Mouse (Mus musculus) gastrocnemius, adult 18-20 months (tissue): ENCODE results near the gene Maff. TPM values are rescaled to one million over a fixed set of nuclear protein-coding genes. Genes with fewer than 3 reads are reported as not detected.
A peak's percentile ranks its signal among the peaks of the same experiment; 100 is the strongest.

Experiments
- DNase-seq: peaks from one replicate; pipeline ENCODE4 v3.0.0; 2021; ENCODE audit warnings: low spot score
- total RNA-seq, 2 experiments: library from RNA; stranded (reverse); gene quantifications; 2 replicates each; pipeline ENCODE4 v1.2.3; 2021

Maff gene
- total RNA-seq, 2 experiments from 2014 or later: 6.6 to 10.1 TPM

- no peak for DNase-seq
These were observed 13.9 kb downstream of the Maff start for GRCm38 (mm10) chr15:79360371-79360770.

GRCm38 (mm10) chr15:79361023-79361422, 14.6 kb downstream of the Maff start:
- no peak for DNase-seq

GRCm38 (mm10) chr15:79364120-79364519, 17.7 kb downstream of the Maff start:
- DNase-seq: no peak

DNA sequence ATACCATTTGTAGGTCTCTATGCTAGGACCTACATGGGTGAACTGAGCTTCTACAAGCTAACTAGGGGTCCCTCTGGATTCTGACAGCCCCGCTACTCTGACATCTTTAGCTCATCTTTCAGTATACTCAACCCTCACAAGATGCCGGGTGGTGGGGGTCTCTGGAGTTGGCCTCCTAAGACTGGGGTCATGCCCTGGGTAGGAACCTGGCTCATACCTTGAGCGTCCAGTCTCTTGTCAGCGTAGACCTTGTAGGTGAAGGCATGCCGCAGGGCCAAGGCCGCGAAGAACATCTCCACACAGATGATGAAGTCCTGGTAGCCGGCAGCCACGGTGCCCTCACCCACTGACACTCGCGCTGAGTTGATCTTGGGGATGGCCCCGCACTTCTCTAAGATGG, 18.6 kb downstream of the Maff start:
- no peak for DNase-seq

DNA sequence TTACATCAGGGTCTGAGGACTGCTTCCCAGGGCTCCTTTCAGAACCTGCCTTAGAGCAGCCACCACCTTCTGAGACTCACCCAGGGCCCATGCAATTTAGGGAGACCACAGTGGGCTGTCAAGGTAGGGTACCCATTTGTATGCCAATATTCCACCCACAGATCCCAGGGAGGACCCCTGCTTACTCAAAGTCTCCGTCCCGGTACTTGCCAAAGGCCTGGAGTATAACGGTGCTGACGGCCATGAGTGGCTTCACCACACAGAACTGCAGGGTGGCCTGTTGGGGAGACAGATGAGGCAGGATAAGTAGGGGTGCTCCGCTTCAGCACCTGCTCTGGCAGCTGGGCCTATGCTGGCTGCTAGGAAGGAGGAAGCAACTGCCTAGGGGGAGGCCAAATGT, 20.0 kb downstream of the Maff start:
- DNase-seq: no peak

DNA sequence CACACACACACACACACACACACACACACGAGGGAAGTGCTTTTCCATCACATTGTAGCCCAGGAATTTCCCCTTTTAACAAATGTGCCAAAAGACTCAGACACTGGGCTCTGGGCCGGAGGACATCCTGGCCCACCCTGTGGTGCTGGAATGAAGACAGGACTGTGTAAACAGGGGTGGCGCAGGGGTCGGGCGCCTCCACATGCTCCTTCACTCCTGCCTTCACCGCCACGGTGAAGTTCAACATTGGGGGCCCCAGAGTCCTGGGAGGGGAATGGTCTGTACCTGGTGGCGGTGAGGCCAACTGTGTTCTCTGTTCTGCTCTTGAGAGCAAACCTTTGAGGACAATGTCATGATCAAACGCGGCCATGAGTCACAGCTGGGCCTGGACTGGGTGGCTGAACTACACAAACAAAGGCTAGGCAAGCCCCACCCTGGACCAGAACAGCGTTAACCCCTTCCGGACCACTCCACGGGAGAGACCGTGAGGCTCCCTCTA, 21.9 kb downstream of the Maff start:
- peak; percentile 74 for DNase-seq

GRCm38 (mm10) chr15:79368861-79369440, 22.5 kb downstream of the Maff start:
- no peak for DNase-seq

DNA sequence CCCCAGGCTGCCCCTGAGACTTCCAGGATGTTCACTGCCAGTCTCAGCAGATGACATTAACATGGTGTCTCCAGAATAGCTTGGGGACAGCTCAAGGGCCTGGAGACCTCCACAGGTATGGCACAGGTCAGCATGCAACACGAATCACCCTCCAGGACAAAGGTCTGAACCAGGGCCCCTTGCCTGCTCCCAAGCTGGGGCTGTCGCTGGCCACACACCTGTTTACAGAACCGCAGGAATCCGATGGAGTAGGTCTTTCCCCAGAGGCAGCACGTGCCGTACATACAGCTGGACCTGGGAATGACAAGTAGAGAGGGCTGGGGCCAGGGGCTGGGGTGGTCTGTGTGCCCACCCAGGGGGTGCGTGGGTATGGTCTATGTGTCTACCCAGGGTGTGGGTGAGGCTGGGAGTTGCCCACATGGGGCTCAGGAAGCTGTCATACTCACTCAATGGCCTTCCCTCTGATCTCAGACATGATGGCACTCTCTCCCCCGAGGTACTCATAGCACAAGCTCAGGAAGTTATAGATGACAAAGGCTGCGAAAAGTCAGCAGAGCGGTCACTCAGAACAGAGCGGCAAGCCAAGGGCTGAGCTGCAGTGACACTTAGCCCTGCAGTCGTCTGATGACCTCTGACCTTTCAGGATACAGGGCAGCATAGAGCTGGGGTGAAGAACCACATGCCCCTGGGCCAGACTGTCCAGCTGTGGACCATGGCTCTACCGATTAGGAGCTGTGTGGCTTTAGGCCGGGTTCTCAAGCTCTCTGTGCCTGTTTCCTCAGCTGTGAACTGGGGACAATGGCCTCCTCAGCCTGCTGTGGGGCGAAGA, 23.2 kb downstream of the Maff start:
- no peak for DNase-seq

GRCm38 (mm10) chr15:79370281-79370843, 23.9 kb downstream of the Maff start:
- DNase-seq: no peak

GRCm38 (mm10) chr15:79374760-79375159, 28.3 kb downstream of the Maff start:
- DNase-seq: no peak

- peak; percentile 93 for DNase-seq
These were observed 31.3 kb downstream of the Maff start for GRCm38 (mm10) chr15:79377681-79378080.

DNA sequence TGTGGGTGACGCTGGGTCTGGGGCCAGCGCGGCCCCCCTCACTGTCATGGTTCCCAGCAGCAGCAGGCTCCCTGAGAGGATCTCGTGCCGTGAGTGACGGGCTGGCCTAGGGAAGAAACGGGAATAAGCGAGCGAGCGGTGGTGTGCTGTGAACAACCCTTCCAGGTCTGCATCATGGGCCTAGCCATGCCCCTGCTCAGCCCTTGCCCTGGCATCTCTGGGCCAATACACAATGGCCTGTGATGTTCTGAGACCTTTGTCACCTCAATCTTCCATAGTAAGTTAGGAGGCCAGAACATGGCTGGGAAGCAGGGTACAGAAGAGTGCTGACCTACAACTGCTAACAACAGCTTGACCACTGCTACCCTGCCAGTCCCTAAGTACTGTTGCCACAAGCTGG, 32.2 kb downstream of the Maff start:
- no peak for DNase-seq

GRCm38 (mm10) chr15:79379658-79380057, 33.2 kb downstream of the Maff start:
- DNase-seq: no peak

DNA sequence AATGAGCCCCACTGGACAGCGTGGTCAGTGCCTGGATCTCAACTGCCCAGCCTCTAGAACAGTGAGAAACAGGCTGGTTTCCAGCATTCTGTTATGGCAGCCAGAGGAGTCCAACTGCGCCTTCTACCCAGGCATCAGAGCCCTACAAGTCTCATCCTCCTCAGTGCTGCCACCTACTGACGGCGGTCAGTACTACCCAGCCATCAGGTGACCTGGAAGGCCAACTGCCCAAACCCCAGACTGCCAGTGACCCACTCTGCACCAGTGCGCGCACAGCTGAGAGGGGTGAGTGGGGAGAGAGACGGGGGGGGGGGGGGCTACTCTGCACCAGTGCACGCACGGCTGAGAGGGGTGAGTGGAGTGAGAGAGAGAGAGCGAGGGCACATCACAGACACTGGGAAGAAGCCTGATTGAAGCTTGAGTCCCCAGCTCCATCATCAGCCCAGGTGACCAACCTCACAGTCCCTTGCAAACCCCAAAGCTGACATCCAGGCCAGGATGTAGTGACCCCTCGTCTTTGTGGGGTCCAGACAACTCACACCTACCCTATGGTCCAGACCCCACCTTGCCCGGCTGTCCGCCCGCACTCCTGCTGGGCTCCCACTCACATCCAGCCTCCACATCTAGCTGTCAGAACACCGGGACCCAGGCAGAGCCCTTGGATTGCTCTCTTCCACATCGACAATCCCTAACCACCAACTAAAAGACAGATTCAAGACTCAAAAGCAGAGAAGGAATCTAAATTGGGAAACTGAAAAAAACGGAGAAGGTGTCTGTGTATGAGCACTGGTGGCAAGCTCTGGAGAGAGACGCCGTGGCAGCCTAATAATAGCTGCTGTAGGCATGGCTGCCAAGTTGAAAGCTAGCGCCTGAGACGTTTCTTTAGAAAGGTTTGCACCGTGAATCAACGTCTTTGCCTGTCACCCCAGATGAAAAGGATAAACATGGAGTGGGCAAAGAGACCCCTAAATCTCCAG, 34.3 kb downstream of the Maff start:
- peak; percentile 91 for DNase-seq

DNA sequence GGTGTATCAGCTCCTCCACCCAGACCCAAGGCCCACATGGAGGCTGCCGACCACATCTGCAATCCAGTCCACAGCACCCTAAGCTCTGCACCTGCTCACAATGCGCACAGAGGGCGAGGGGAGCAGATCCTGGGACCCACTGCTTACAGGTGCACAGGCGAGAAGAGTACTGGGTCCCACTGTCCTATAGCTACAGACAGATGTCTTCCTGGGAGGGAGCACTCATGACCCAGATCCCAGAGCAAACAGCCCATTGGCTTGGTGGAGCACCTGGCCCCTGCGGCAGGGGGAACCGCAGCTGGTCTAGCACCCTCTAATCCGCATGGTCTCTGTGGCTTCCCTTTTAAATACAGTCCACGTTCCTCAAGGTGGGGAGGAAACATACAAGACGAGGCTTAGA, 35.2 kb downstream of the Maff start:
- no peak for DNase-seq

DNA sequence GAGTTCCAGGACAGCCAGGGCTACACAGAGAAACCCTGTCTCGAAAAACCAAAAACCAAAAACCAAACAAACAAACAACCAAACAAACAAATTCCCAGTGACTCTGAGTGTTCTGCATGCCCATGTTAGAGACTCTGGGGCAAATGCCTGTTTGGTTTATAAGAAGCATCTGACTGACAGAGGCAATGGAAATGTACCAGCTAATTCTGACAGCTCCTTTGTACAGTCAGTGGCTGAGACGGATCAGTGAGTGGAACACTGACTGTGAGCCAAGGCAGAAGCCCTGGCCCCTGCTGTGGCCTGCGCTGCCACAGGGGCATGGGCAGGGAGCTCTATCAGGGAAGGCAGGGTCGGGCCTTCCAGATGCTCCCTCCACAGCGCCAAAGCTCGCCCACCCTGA, 40.7 kb downstream of the Maff start:
- no peak for DNase-seq

DNA sequence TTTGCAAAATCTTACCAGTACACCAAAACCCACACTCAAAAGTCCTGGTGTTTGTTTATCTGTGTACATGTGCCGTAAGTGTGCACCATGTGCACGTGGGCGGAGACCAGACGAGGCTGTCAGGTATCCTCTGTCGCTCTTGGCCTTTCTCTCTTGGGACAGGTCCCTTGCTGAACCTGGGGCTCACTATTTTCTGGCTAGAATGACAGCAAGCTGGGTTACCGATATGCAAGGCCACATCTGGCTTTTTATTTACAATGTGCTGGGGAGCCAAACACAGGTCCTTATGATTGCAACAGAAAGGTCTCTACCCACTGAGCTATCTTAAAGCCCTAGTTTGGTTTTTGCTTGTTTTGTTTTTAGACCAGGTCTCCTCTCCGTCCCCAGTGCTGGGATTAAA, 41.2 kb downstream of the Maff start:
- DNase-seq: no peak

GRCm38 (mm10) chr15:79388171-79388570, 41.8 kb downstream of the Maff start:
- DNase-seq: no peak

- peak; percentile 41 for DNase-seq
These were observed 44.0 kb downstream of the Maff start for GRCm38 (mm10) chr15:79390434-79390833.

DNA sequence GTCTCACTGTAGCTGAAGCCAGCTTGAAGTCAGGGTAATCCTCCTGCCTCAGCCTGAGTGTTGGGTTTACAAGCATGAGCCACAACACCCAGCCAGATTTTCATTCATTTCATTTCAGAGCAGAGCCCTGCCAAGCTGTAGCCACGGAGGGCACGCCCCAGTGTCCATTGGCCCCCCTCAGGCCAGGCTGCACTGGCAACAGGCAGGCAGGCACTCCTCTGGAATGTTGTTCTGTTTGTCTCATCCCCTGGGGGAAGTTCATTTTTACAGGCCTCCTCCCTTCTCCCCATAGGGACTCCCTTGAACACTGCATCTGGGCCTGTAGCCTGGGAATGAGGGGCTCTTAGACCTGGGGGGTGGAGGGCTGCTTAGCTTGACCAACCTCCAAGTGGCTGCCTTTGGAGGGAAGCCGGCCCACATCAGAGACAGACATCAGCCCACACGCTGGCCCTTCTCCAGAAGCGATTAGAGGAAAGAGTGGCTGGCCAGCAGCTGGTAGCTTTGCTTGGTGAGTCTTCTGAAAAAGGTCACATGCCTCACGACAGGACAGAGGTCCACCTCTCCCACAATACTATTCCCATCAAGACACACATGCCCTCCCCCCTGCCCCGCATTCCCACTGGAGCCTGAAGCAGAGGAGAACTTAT, 45.1 kb downstream of the Maff start:
- DNase-seq: peak; percentile 71

- DNase-seq: no peak
These were observed 46.1 kb downstream of the Maff start for GRCm38 (mm10) chr15:79392527-79392926.
